Mouse (Mus musculus): ENCODE data around the gene Hk1. TPM values are rescaled to one million over a fixed set of nuclear protein-coding genes. Genes with fewer than 3 reads are reported as not detected.

Gene Hk1
- polyA plus RNA-seq, 1 experiment: 103 TPM

DNA sequence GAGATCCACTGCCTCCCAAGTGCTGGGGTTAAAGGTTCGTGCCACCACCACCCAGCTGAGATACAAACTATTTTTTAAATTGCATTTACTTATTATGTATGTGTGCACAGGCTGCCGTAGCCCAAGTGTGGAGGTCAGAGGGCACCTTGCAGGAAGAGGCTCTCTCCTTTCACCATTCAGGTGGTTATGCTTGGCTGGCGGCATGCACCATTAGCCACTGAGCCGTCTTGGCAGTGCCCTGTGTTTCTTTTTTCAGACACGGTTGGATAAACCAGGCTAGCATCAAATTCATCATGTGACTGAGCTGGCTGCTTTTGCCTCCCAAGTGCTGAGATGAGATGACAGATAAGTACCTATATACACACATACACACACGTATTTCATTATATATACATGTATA, 140.4 kb downstream of the Hk1 start:
- no peaks in the 10 kb centered on the region for H3K79me2 ChIP-seq (ENCODE audit: control insufficient read depth, insufficient read depth)
- no peaks in the 10 kb centered on the region for H3K36me3 ChIP-seq (ENCODE audit: control insufficient read depth, insufficient read depth)
- TF ChIP-seq CEBPB (IDR thresholded peaks at IDR 0.05; ENCODE audit: insufficient read depth, poor library complexity, severe bottlenecking): no peak
- peak; percentile 9 for TF ChIP-seq USF1 (IDR thresholded peaks at IDR 0.05; ENCODE audit: low read depth)
- no peak for TF ChIP-seq POLR2A (IDR thresholded peaks at IDR 0.05; ENCODE audit: insufficient read length, low read depth)
- TF ChIP-seq POLR2AphosphoS2 (IDR thresholded peaks at IDR 0.05; ENCODE audit: insufficient read length, low read depth): no peak
- TF ChIP-seq MAX (IDR thresholded peaks at IDR 0.05; ENCODE audit: low read depth): no peak
- no peak overlapping the region for H3ac ChIP-seq (ENCODE audit: control insufficient read depth, insufficient read length)
- H3K27me3 ChIP-seq (ENCODE audit: control insufficient read depth, insufficient read depth, insufficient read length): no peaks in the 10 kb centered on the region
- H3K4me2 ChIP-seq (ENCODE audit: low read depth): no peak overlapping the region
- no peak overlapping the region for H3K4me3 ChIP-seq

DNA sequence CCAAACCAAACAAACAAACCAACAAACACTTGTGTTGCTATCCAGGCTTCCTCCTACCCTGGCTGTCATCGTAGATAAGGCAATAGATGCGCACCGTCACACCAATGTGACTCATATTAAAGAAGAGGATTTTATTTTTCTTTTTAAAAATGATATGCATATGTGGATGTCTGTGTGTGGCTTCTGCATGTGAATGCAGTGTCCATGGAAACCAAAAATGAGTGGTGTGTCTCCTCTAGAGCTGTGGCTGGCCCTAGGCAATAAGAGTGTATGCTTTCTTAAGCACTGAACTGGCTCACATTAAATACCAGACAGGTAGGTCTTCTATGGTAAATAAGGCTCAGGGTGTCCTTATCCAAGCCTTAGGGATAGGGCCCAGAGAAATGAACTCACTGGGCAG, 141.0 kb downstream of the Hk1 start:
- TF ChIP-seq USF1 (IDR thresholded peaks at IDR 0.05; ENCODE audit: low read depth): no peak
- TF ChIP-seq E2F4 (IDR thresholded peaks at IDR 0.05; ENCODE audit: insufficient read depth): no peak
- TF ChIP-seq REST (IDR thresholded peaks at IDR 0.05; ENCODE audit: insufficient read depth, insufficient read length): no peak
- TF ChIP-seq POLR2A (IDR thresholded peaks at IDR 0.05; ENCODE audit: insufficient read length, low read depth): no peak
- TF ChIP-seq SRF (IDR thresholded peaks at IDR 0.05; ENCODE audit: control insufficient read depth, insufficient read length, low read depth): no peak
- TF ChIP-seq TCF3 (IDR thresholded peaks at IDR 0.05; ENCODE audit: insufficient read length, low read depth): no peak
- TF ChIP-seq POLR2AphosphoS2 (IDR thresholded peaks at IDR 0.05; ENCODE audit: insufficient read length, low read depth): no peak
- no peak for TF ChIP-seq MAX (IDR thresholded peaks at IDR 0.05; ENCODE audit: low read depth)
- Histone ChIP-seq H3ac (ENCODE audit: control insufficient read depth, insufficient read length) (no peak overlapping the region), H3K4me2 (ENCODE audit: low read depth) (no peak overlapping the region), H3K4me3 (no peak overlapping the region), H3K36me3 (ENCODE audit: control insufficient read depth, insufficient read depth) (no peaks in the 10 kb centered on the region), H3K27me3 (ENCODE audit: control insufficient read depth, insufficient read depth, insufficient read length) (no peaks in the 10 kb centered on the region), H3K79me2 (ENCODE audit: control insufficient read depth, insufficient read depth) (no peaks in the 10 kb centered on the region)

DNA sequence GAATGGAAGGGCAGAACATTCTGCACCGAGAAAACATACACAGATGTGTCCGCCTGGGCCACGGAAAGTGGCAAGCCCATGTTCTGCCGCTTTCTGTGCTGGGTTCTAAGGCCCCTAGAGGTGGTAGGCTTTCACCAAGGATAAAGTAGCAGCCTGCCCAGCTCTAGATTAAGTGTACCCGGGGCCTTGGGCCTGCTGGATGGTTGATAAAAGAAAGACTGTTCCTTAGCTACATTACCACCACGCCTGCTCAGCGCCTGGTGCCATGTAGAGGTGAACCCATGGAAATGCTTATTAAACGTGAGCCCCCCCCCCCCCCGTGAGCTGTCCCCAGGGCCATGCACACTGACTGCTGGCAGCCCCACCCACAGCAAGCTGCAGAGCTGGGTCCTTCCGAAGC, 142.5 kb downstream of the Hk1 start:
- TF ChIP-seq MYOD1 (IDR thresholded peaks at IDR 0.05; ENCODE audit: control insufficient read depth in 1 of 3, insufficient read length in 2 of 3, low read depth in 2 of 3): no peak
- no peak for TF ChIP-seq POLR2A (IDR thresholded peaks at IDR 0.05; ENCODE audit: insufficient read length, low read depth)
- TF ChIP-seq SRF (IDR thresholded peaks at IDR 0.05; ENCODE audit: control insufficient read depth, insufficient read length, low read depth): no peak
- TF ChIP-seq CEBPB (IDR thresholded peaks at IDR 0.05; ENCODE audit: insufficient read depth, poor library complexity, severe bottlenecking): no peak
- TF ChIP-seq TCF3 (IDR thresholded peaks at IDR 0.05; ENCODE audit: insufficient read length, low read depth): no peak
- no peak for TF ChIP-seq TCF12 (IDR thresholded peaks at IDR 0.05; ENCODE audit: insufficient read depth, poor library complexity, severe bottlenecking)
- TF ChIP-seq POLR2AphosphoS2 (IDR thresholded peaks at IDR 0.05; ENCODE audit: insufficient read length, low read depth): no peak
- TF ChIP-seq REST (IDR thresholded peaks at IDR 0.05; ENCODE audit: insufficient read depth, insufficient read length): no peak
- TF ChIP-seq USF1 (IDR thresholded peaks at IDR 0.05; ENCODE audit: low read depth): no peak
- no peak for TF ChIP-seq E2F4 (IDR thresholded peaks at IDR 0.05; ENCODE audit: insufficient read depth)
- no peak overlapping the region for H3K4me3 ChIP-seq
- no peaks in the 10 kb centered on the region for H3K27me3 ChIP-seq (ENCODE audit: control insufficient read depth, insufficient read depth, insufficient read length)
- H3K4me2 ChIP-seq (ENCODE audit: low read depth): no peak overlapping the region
- no peak overlapping the region for H3ac ChIP-seq (ENCODE audit: control insufficient read depth, insufficient read length)
- H3K79me2 ChIP-seq (ENCODE audit: control insufficient read depth, insufficient read depth): no peaks in the 10 kb centered on the region
- H3K36me3 ChIP-seq (ENCODE audit: control insufficient read depth, insufficient read depth): no peaks in the 10 kb centered on the region

DNA sequence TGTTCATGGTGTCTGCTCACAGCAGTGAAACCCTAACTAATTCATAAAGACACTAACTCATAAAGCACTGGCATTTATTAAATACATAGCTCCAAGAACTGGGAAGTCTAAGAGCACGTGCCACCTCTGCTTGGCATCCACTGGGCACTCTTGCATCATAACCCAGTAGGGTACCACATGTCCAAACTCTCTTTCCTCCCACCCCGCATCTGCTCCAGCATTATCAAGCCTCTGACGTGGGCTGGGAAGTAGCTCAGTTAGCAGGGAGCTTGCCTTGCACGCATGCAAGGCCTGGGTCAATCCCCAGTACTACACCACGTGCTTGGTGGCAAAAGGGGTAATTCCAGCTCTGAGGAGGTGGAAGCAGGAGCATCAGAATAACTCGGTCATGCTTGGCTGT, 143.5 kb downstream of the Hk1 start:
- Histone ChIP-seq H3ac (ENCODE audit: control insufficient read depth, insufficient read length) (no peak overlapping the region), H3K27me3 (ENCODE audit: control insufficient read depth, insufficient read depth, insufficient read length) (no peaks in the 10 kb centered on the region), H3K36me3 (ENCODE audit: control insufficient read depth, insufficient read depth) (no peaks in the 10 kb centered on the region), H3K79me2 (ENCODE audit: control insufficient read depth, insufficient read depth) (no peaks in the 10 kb centered on the region), H3K4me2 (ENCODE audit: low read depth) (no peak overlapping the region), H3K4me3 (no peak overlapping the region)
- no peak for TF ChIP-seq MYOG (IDR thresholded peaks at IDR 0.05; ENCODE audit: control insufficient read depth in 1 of 3, insufficient read depth in 1 of 3, insufficient read length in 2 of 3, low read depth in 2 of 3)
- TF ChIP-seq TCF3 (IDR thresholded peaks at IDR 0.05; ENCODE audit: insufficient read length, low read depth): no peak
- TF ChIP-seq POLR2A (IDR thresholded peaks at IDR 0.05; ENCODE audit: insufficient read length, low read depth): no peak
- no peak for TF ChIP-seq REST (IDR thresholded peaks at IDR 0.05; ENCODE audit: insufficient read depth, insufficient read length)
- TF ChIP-seq USF1 (IDR thresholded peaks at IDR 0.05; ENCODE audit: low read depth): no peak
- TF ChIP-seq POLR2AphosphoS2 (IDR thresholded peaks at IDR 0.05; ENCODE audit: insufficient read length, low read depth): no peak
- TF ChIP-seq E2F4 (IDR thresholded peaks at IDR 0.05; ENCODE audit: insufficient read depth): no peak
- no peak for TF ChIP-seq TCF12 (IDR thresholded peaks at IDR 0.05; ENCODE audit: insufficient read depth, poor library complexity, severe bottlenecking)
- no peak for TF ChIP-seq MAX (IDR thresholded peaks at IDR 0.05; ENCODE audit: low read depth)
- TF ChIP-seq MYOD1 (IDR thresholded peaks at IDR 0.05; ENCODE audit: control insufficient read depth in 1 of 3, insufficient read length in 2 of 3, low read depth in 2 of 3): no peak
- no peak for TF ChIP-seq SRF (IDR thresholded peaks at IDR 0.05; ENCODE audit: control insufficient read depth, insufficient read length, low read depth)
- TF ChIP-seq CEBPB (IDR thresholded peaks at IDR 0.05; ENCODE audit: insufficient read depth, poor library complexity, severe bottlenecking): no peak

DNA sequence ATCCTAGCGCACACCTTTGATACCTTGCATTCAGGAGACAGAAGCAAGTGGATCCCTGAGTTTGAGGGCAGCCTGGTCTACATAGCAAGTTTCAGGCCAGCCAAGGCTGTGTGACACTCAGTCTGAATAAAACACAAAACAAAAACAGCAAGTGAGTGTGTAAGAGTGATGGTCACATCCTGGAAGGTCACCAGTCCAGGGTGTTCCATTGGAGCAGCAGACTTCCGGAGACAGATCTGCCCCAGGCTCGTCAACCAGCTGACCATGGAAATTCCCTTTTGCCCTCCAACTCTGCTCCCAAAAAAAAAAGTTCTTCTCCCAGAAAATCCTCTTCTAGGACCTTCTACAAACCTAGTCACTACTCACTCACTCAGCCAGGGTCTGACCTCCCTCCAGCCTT, 147.9 kb downstream of the Hk1 start:
- no peak for TF ChIP-seq MYOG (IDR thresholded peaks at IDR 0.05; ENCODE audit: control insufficient read depth in 1 of 3, insufficient read depth in 1 of 3, insufficient read length in 2 of 3, low read depth in 2 of 3)
- TF ChIP-seq MYOD1 (IDR thresholded peaks at IDR 0.05; ENCODE audit: control insufficient read depth in 1 of 3, insufficient read length in 2 of 3, low read depth in 2 of 3): no peak
- no peak for TF ChIP-seq TCF3 (IDR thresholded peaks at IDR 0.05; ENCODE audit: insufficient read length, low read depth)
- TF ChIP-seq MAX (IDR thresholded peaks at IDR 0.05; ENCODE audit: low read depth): no peak
- no peak for TF ChIP-seq POLR2AphosphoS2 (IDR thresholded peaks at IDR 0.05; ENCODE audit: insufficient read length, low read depth)
- no peak for TF ChIP-seq REST (IDR thresholded peaks at IDR 0.05; ENCODE audit: insufficient read depth, insufficient read length)
- no peak for TF ChIP-seq E2F4 (IDR thresholded peaks at IDR 0.05; ENCODE audit: insufficient read depth)
- no peak for TF ChIP-seq USF1 (IDR thresholded peaks at IDR 0.05; ENCODE audit: low read depth)
- TF ChIP-seq SRF (IDR thresholded peaks at IDR 0.05; ENCODE audit: control insufficient read depth, insufficient read length, low read depth): no peak
- no peak for TF ChIP-seq TCF12 (IDR thresholded peaks at IDR 0.05; ENCODE audit: insufficient read depth, poor library complexity, severe bottlenecking)
- TF ChIP-seq CEBPB (IDR thresholded peaks at IDR 0.05; ENCODE audit: insufficient read depth, poor library complexity, severe bottlenecking): no peak
- no peak for TF ChIP-seq POLR2A (IDR thresholded peaks at IDR 0.05; ENCODE audit: insufficient read length, low read depth)
- Histone ChIP-seq H3K4me2 (ENCODE audit: low read depth) (peak overlapping the region; percentile 92), H3ac (ENCODE audit: control insufficient read depth, insufficient read length) (no peak overlapping the region), H3K4me3 (no peak overlapping the region), H3K36me3 (ENCODE audit: control insufficient read depth, insufficient read depth) (no peaks in the 10 kb centered on the region), H3K79me2 (ENCODE audit: control insufficient read depth, insufficient read depth) (peaks cover 3% of the 10 kb centered on the region), H3K27me3 (ENCODE audit: control insufficient read depth, insufficient read depth, insufficient read length) (no peaks in the 10 kb centered on the region)

Data from myocyte (in vitro differentiated cells).